Mouse (Mus musculus) cerebellum, adult 18-20 months (tissue): Measurements from ENCODE around the gene Ap3d1.

Source experiments
- DNase-seq, 2 experiments: peaks; one replicate each; pipeline ENCODE4 v3.0.0; 2021

Gene Ap3d1

DNA sequence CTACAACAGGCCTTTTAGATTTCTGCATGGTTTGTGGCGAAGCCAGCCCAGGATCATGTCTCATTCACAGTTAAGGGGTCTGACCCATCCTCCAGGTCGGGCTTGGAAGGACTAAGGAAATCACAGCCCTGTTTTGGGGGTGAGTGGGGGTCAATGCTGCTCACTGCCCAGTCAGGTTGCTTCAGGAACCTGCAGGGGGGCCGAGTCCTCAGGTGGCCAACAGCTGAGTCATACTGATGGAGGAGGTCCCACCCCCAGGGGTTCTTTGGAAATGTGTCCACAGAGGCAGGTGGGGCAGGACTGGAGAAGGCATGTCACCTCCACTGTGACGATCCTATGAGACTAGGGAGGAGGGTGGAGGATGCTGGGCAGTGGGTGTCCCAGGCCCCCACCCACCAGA is 76.6 kb downstream of the Ap3d1 start:
- DNase-seq: no peak

DNA sequence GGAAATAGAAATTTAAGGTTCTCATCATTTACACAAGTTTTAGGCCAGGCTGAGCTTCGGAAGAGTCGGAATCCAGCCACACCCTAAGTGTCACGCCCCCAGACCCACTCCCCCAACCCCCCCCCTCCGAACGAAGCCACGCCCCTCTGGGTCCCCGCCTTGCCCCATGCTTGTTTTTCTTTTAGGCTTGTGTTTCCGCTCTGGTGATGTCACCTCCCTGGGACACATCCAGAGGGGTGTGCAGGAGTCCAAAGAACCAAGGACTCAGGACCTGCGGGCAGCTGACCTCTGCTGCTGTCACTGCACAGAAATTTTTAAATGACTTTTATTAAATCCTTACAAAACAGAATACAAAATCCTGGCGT is 77.1 kb downstream of the Ap3d1 start:
- peak in 1 of 2 experiments; percentile 49 for DNase-seq

DNA sequence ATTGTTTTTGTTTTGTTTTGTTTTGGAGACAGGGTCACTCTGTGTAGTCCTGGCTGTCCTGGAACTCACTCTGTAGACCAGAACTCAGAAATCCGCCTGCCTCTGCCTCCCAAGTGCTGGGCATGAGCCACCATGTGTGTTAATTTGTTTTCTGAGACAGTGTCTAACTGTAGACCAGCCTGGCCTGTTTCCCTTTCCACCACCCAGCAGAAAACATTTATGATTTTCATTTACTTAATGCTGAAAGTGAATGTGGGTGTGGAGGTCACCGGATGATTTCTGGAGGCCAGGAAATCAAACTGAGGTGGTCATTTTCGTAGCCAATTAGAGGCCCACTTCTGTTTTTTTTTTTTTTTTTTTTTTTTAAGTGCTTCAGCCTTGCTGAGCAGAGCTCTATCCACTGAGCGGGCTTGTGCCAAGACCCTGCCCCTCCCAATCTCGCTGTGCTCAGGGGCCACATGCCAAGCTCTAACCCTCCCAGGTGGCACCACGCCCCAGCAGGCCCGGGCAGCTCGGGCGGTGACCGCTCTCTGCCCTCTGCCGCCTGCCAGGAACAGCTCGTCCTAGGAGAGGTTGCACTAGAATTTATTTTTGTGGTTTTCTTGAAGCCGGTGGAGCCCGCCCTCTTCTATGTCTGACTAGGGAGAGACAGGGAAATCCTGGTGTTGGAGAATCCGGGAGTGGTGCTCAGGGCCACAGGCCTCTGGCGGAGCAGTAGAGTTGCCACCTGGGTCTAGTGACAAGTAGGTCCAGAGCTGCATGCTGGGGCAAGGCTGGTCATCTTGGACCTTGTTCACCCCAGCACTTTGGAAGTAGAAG is 77.7 kb downstream of the Ap3d1 start:
- DNase-seq: peak; percentile 76 to 80

DNA sequence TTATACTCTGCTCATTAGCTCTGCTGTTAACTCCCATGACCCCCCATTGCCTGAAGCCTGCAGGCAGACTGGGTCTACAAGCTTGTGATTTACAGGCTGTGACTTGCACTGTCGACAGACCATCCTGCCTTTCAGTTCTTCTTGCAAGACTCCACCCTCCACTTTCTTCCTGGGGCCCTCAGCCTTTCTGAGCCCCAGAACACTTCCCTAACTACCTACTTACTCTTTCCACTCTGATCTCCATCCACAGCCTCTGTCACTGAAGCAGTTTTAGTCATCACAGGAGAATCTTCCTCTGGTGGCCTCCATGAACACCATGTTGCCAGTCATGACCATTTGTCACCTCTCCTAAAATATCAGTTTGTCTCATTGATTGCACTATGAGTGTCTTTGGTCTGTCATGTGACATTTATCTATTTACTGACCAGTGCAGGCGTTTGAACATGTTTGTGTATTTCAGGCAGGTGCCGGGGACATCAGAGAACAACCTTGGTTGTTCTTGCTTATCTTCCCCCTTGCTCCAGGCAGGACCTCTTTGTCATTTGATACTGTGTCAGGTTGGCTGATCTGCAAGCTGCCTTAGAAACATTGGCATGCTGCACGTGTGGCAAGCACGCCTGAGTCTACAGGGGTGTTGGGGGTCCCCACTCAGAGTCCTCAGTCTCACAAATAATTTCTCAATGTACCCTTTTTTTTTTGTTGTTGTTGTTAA is 78.4 kb downstream of the Ap3d1 start:
- no peak for DNase-seq

DNA sequence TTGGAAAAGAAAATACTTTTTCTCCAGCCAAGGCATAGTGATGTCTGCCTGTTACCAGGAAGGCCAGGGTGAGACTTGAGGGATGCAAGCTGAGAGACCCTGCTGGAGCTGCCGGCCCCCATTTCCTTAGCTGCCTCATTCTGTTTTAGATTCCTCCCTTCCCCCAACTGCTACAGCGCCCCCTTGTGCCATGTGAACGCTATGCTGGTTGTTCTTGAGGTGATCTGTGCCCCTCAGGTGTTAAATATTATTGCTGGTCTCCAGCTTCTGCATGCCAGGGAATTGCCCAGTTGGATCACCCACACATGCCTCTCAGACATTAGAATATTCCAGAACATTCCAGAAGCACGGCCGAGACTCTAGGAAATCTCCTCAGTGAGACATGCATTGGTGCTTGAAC is 80.9 kb downstream of the Ap3d1 start:
- DNase-seq: peak in 1 of 2 experiments; percentile 59

DNA sequence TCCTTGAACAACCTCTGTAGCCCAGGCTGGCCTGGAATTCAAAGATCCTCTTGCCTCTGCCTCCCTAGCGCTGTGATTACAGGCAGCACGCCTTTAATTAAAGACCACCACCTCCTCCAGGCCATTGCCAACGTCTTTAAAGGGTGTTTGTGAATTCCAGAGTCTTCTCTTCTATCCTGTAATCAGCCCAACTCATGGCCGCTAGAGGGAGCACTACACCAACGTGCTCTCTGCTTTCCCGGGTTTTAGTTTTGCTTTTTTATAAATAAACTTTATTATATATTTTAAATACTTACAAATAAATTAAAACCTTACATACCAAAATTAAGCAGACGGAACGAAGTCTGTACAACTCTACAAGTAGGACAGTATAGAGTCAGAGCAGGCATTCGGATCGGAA is 82.9 kb downstream of the Ap3d1 start:
- DNase-seq: peak; percentile 81 to 86

DNA sequence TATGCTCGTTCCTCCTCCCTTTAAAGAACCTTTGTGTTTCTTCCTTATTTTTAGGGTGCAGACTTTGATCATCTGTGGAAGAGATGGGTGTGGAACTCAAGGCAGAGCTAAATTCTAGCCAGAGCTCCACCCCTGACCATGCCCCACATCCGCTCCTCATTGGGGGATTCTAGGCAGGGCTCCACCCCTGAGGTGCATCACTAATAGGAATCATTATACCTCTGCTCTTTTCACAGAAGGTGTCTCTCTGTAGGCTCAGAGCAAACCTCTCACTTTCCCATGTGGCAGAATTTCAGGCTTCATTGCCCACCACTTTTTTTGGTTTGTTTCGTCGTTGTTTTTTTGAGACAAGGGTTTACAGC is 83.2 kb downstream of the Ap3d1 start:
- DNase-seq: no peak

DNA sequence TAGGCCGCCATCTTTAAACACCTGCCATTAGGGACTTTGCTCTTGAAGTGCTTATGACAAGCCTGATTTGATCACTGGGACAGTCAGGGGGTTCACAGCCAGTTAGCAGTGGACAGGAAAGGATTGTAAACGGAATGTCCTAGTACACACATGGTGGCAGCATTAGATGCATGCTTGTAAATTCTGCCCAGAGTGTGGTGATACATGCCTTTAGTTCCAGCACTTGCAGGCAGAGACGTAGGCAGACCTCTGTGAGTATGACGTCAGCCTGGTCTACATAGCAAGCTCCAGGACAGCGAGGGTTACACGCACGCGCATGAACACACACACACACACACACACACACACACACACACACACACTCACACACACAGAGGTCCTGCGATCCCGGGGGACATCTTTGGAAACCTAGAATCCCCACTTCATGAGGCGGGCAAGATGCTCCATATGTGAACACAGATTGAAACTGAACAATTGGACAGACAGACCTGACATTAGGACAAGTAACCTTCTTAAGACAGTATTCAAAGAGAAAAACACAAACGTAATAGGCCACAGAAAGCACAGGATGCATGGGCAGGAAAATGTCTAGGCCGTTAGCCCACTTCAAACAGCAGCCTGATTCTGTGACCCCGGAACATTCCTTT is 83.7 kb downstream of the Ap3d1 start:
- DNase-seq: no peak
